Mouse (Mus musculus) spleen, adult 2 months (tissue): ENCODE data around the gene Polm. TPM values are rescaled to one million over a fixed set of nuclear protein-coding genes. Genes with fewer than 3 reads are reported as not detected.

Experiments used
- DNase-seq, 2 experiments: peaks; one replicate each; pipeline versions ENCODE4 v3.0.0 to v3.0.0-alpha.2; 2012 to 2021; ENCODE audit warnings: low spot score in 2 of 2, low read depth in 1 of 2
- H3K27ac ChIP-seq: fragments of 200-500 bp; 2 replicates; pipeline ENCODE4 v1.5.1; 2012; ENCODE audit warnings: low read length, inconsistent platforms; ENCODE audit not compliant: insufficient read depth
- H3K27me3 ChIP-seq: fragments of 200-500 bp; 2 replicates; pipeline ENCODE4 v1.6.1; 2012; ENCODE audit warnings: mild to moderate bottlenecking, moderate library complexity, low read length, inconsistent platforms; ENCODE audit not compliant: control insufficient read depth, insufficient read depth
- H3K36me3 ChIP-seq: fragments of 200-500 bp; 2 replicates; pipeline ENCODE4 v1.6.1; 2012; ENCODE audit warnings: mild to moderate bottlenecking, low read length, inconsistent platforms; ENCODE audit not compliant: control insufficient read depth, insufficient read depth
- H3K4me1 ChIP-seq: fragments of 200-500 bp; 2 replicates; pipeline ENCODE4 v1.6.1; 2011; ENCODE audit warnings: inconsistent platforms; ENCODE audit not compliant: control insufficient read depth, insufficient read depth, insufficient read length
- H3K4me3 ChIP-seq: fragments of 200-500 bp; 2 replicates; pipeline ENCODE4 v1.5.1; 2011; ENCODE audit warnings: mild to moderate bottlenecking, inconsistent platforms; ENCODE audit not compliant: insufficient read depth, insufficient read length; ENCODE audit errors: extremely low read depth
- CTCF ChIP-seq: fragments of 200-500 bp; IDR thresholded peaks from 2 replicates; pipeline ENCODE4 v1.5.1; 2011; ENCODE audit warnings: mild to moderate bottlenecking, inconsistent platforms; ENCODE audit not compliant: insufficient read depth, insufficient read length, insufficient replicate concordance; ENCODE audit errors: extremely low read depth
- POLR2A ChIP-seq: fragments of 200-500 bp; IDR thresholded peaks from 2 replicates; pipeline ENCODE4 v1.6.1; 2011; ENCODE audit warnings: low read depth, low read length, inconsistent platforms
- WGBS: fragments of 180-500 bp; shearing (Covaris S2); methylation state at CpG from one replicate; pipeline ENCODE4 v1.1.7; 2018; 5-methylcytosine and 5-hydroxymethylcytosine counted together
- polyA plus RNA-seq: library from polyadenylated mRNA; depleted of rRNA; stranded (reverse); fragments of >200 nt; gene quantifications from 2 replicates; pipeline ENCODE4 v1.2.3, GENCODE M21; 2012

The Polm gene
- polyA plus RNA-seq, 1 experiment: 62.5 TPM

GRCm38 (mm10) chr11:5856479-5857130 lies 18.8 kb upstream of the Polm start:
- no peak overlapping the region for H3K4me3 ChIP-seq
- no peaks in the 10 kb centered on the region for H3K36me3 ChIP-seq
- no peak for DNase-seq
- WGBS: 89% methylated on average over 8 of the region's 8 CpGs
- TF ChIP-seq POLR2A (no peak), CTCF (no peak)
- H3K27ac ChIP-seq: no peak overlapping the region
- no peaks in the 10 kb centered on the region for H3K4me1 ChIP-seq
- peaks cover 3% of the 10 kb centered on the region for H3K27me3 ChIP-seq

DNA sequence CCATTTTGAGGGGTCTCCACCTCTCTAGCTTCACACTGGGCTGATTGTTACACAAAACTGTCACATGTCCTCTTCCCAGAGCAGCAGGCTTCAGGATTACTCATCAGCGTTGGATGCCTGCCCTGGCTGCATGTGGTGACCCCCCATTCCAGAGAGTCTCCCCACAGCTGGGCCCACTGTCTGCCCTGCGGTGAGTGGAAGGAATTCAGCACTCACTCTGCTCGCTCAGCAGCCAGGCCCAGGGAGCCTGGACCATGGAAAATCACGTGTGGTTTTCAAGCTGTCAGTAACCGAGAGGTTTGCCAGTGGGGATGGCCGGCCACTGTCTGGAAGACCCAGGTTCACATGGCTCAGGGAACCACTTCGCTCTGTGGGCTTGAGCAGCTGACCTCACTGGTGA lies 18.1 kb upstream of the Polm start:
- Histone ChIP-seq H3K4me3 (no peak overlapping the region), H3K27me3 (no peaks in the 10 kb centered on the region), H3K27ac (no peak overlapping the region), H3K4me1 (no peaks in the 10 kb centered on the region), H3K36me3 (no peaks in the 10 kb centered on the region)
- no peak for DNase-seq
- no peak for TF ChIP-seq POLR2A
- TF ChIP-seq CTCF: no peak
- WGBS: 79% methylated on average over 7 of the region's 7 CpGs

DNA sequence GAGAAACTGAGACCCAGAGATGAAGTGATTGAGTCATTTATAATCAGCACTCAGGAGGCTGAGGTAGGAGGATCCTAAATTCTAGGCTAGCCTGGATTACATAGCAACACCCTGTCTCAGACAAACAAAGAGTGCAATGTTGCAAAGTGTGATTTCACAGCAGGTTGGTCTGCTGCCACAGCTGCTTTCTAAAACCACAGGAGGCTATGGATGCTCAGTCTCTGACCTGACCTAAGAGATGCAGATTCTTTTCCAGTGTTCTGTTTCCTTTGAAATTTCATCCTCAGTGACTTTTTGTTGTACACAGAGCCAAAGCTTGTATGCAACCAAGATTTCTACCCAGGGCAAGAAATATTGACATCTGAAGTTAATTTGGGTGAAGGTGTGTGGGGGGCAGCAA lies 17.7 kb upstream of the Polm start:
- Histone ChIP-seq H3K27ac (no peak overlapping the region), H3K4me3 (no peak overlapping the region), H3K36me3 (no peaks in the 10 kb centered on the region), H3K4me1 (no peaks in the 10 kb centered on the region), H3K27me3 (no peaks in the 10 kb centered on the region)
- TF ChIP-seq CTCF (no peak), POLR2A (no peak)
- DNase-seq: no peak

- no peak for DNase-seq
- Histone ChIP-seq H3K27me3 (no peaks in the 10 kb centered on the region), H3K27ac (no peak overlapping the region), H3K36me3 (no peaks in the 10 kb centered on the region), H3K4me3 (no peak overlapping the region), H3K4me1 (no peaks in the 10 kb centered on the region)
- WGBS: 80% methylated on average over 1 of the region's 1 CpGs
- TF ChIP-seq CTCF (no peak), POLR2A (no peak)
Observed at GRCm38 (mm10) chr11:5852314-5852713, 14.5 kb upstream of the Polm start.

DNA sequence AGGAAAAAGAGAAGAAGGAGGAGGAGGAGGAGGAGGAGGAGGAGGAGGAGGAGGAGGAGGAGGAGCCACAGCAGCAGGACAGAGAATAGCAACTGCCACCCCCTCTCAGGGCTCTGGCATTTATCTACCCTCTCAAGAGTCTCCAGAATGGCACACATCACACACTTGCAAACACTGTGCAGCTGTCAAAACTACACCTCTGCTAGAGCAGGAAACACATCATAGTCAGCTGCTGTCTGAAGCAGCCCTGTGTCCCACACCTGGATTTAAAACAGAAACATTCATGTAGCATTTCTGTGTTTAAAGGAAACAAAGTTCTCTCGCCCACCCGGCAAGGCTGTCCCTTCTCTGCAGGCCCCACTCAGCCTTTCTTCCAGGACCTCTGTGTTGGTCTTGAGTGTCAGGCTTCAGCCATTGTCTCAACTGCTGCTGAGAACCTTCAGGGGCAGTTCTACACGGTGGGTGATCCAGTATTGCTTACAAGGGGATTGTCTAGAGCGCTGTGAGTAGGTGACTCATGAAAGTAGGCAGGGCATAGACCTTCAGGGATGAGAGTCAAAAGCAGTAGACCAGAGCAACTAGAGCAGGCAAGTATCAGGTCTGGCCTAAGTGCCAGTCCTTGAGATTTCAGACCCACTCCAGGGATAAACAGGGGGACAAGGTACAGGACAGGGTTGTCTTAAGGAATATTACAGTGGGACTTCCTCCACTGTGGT lies 13.4 kb upstream of the Polm start:
- Histone ChIP-seq H3K4me1 (no peaks in the 10 kb centered on the region), H3K27me3 (no peaks in the 10 kb centered on the region), H3K4me3 (no peak overlapping the region), H3K27ac (no peak overlapping the region), H3K36me3 (no peaks in the 10 kb centered on the region)
- TF ChIP-seq CTCF (no peak), POLR2A (no peak)
- DNase-seq: no peak
- WGBS: 49% methylated on average over 4 of the region's 4 CpGs

DNA sequence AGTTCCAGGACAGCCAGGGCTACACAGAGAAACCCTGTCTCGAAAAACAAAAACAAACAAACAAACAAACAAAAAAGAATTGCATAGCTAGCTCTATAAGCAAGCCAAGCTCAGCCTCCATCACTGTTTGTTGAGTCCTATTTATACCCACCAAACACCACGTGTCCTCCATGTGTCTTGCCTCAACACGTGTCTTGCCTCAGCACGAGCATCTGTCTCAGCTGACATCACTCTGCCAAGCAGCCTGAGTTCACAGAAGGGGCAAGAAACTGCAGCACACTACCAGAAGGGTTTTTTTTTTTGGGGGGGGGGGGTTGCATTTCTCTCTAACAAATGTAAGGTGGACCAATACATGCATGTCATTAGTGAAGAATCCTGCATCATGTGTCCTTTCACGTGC lies 12.6 kb upstream of the Polm start:
- Histone ChIP-seq H3K36me3 (no peaks in the 10 kb centered on the region), H3K27me3 (no peaks in the 10 kb centered on the region), H3K27ac (no peak overlapping the region), H3K4me1 (no peaks in the 10 kb centered on the region), H3K4me3 (no peak overlapping the region)
- DNase-seq: no peak
- TF ChIP-seq CTCF: no peak
- TF ChIP-seq POLR2A: no peak
- WGBS: 58% methylated on average over 5 of the region's 5 CpGs

DNA sequence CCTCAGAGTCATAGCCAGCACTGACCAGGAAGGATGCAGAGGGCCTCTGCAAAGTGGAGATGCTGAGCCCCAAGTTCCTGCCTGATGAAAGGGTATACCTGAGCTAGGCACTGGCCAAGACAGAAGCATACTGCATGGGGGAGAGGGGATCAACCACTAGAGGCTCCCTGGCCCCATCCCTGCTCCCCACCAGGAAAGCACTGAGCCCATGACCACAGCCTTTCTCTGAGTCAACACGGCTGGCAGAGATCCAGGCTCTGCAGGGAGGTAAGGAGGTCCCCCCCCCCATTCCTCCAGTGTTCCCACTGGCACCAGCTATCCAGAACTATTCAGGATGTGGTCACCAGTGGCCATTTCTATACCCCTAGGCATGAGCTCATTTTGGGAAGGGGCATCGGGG lies 11.5 kb upstream of the Polm start:
- no peaks in the 10 kb centered on the region for H3K4me1 ChIP-seq
- 68% methylated on average over 2 of the region's 2 CpGs for WGBS
- no peak overlapping the region for H3K4me3 ChIP-seq
- no peak overlapping the region for H3K27ac ChIP-seq
- TF ChIP-seq POLR2A (no peak), CTCF (no peak)
- no peaks in the 10 kb centered on the region for H3K27me3 ChIP-seq
- DNase-seq: no peak
- H3K36me3 ChIP-seq: no peaks in the 10 kb centered on the region
